Mouse (Mus musculus): ENCODE results near the gene Odf3l2. TPM values are rescaled to one million over a fixed set of nuclear protein-coding genes. Genes with fewer than 3 reads are reported as not detected.
A peak's percentile ranks its signal among the peaks of the same experiment; 100 is the strongest.

The Odf3l2 gene
- not detected in 2 replicates for polyA plus RNA-seq (2016; fragmentation: Nextera tagmentation; extraction: Ambion mirVana)

- no peak for DNase-seq (ENCODE audit: low spot score)
- Histone ChIP-seq H3K36me3 (no peaks in the 10 kb centered on the region), H3K27ac (no peak within 1 kb of the TSS; the same call in 1 of the 2 replicates), H3K4me1 (no peaks in the 10 kb centered on the region), H3K27me3 (ENCODE audit: low read depth, poor library complexity, severe bottlenecking) (peaks cover 1% of the 10 kb centered on the region), H3K9me3 (replicated peaks) (no peaks in the 10 kb centered on the region), H3K4me3 (no peak within 1 kb of the TSS)
- 73% methylated on average over 8 of the region's 8 CpGs for WGBS
Observed at GRCm38 (mm10) chr10:79645711-79646110, at the start of gene Odf3l2. TSS of gene Odf3l2 (minus strand) at chr10:79645738.

- DNase-seq (ENCODE audit: low spot score), result no peak
- no peaks in the 10 kb centered on the region for H3K27me3 ChIP-seq (ENCODE audit: low read depth, poor library complexity, severe bottlenecking)
- peaks cover 10% of the 10 kb centered on the region for H3K36me3 ChIP-seq
- H3K4me1 ChIP-seq, result peaks cover 15% of the 10 kb centered on the region
- 84% methylated on average over 6 of the region's 6 CpGs for WGBS
- no peaks in the 10 kb centered on the region for H3K9me3 ChIP-seq (replicated peaks)
- H3K27ac ChIP-seq, result peak overlapping the region; percentile 25; the same call in 1 of the 2 replicates
- H3K4me3 ChIP-seq, result no peak overlapping the region
Observed at GRCm38 (mm10) chr10:79694379-79694655, 48.8 kb upstream of the Odf3l2 start.

- Histone ChIP-seq H3K4me1 (peaks cover 15% of the 10 kb centered on the region), H3K27ac (peak overlapping the region; percentile 25; the same call in 1 of the 2 replicates), H3K36me3 (peaks cover 15% of the 10 kb centered on the region), H3K4me3 (no peak overlapping the region), H3K9me3 (replicated peaks) (no peaks in the 10 kb centered on the region), H3K27me3 (ENCODE audit: low read depth, poor library complexity, severe bottlenecking) (no peaks in the 10 kb centered on the region)
- WGBS, result 79% methylated on average over 12 of the region's 12 CpGs
- DNase-seq (ENCODE audit: low spot score), result no peak
Observed at GRCm38 (mm10) chr10:79693580-79694378, 48.2 kb upstream of the Odf3l2 start.

- Histone ChIP-seq H3K27ac (no peak overlapping the region), H3K4me1 (peaks cover 15% of the 10 kb centered on the region), H3K27me3 (ENCODE audit: low read depth, poor library complexity, severe bottlenecking) (no peaks in the 10 kb centered on the region), H3K9me3 (replicated peaks) (no peaks in the 10 kb centered on the region), H3K4me3 (no peak overlapping the region), H3K36me3 (peaks cover 32% of the 10 kb centered on the region)
- WGBS, result 96% methylated on average over 2 of the region's 2 CpGs
- DNase-seq (ENCODE audit: low spot score), result no peak
Observed at GRCm38 (mm10) chr10:79691986-79692548, 46.5 kb upstream of the Odf3l2 start.

GRCm38 (mm10) chr10:79689178-79689577 is 43.6 kb upstream of the Odf3l2 start:
- H3K27me3 ChIP-seq (ENCODE audit: low read depth, poor library complexity, severe bottlenecking), result no peaks in the 10 kb centered on the region
- no peaks in the 10 kb centered on the region for H3K9me3 ChIP-seq (replicated peaks)
- peaks cover 61% of the 10 kb centered on the region for H3K36me3 ChIP-seq
- no peak for DNase-seq (ENCODE audit: low spot score)
- no peak overlapping the region for H3K27ac ChIP-seq
- peaks cover 2% of the 10 kb centered on the region for H3K4me1 ChIP-seq
- H3K4me3 ChIP-seq, result no peak overlapping the region
- 90% methylated on average over 3 of the region's 3 CpGs for WGBS

GRCm38 (mm10) chr10:79688720-79689119 is 43.2 kb upstream of the Odf3l2 start, which contains the start of gene Gzmm:
TSS of gene Gzmm (plus strand) at chr10:79689020.
- no peaks in the 10 kb centered on the region for H3K27me3 ChIP-seq (ENCODE audit: low read depth, poor library complexity, severe bottlenecking)
- peaks cover 7% of the 10 kb centered on the region for H3K4me1 ChIP-seq
- H3K9me3 ChIP-seq (replicated peaks), result no peaks in the 10 kb centered on the region
- WGBS, result 77% methylated on average over 4 of the region's 4 CpGs
- no peak within 1 kb of the TSS for H3K27ac ChIP-seq
- DNase-seq (ENCODE audit: low spot score), result no peak
- peaks cover 66% of the 10 kb centered on the region for H3K36me3 ChIP-seq
- no peak within 1 kb of the TSS for H3K4me3 ChIP-seq

GRCm38 (mm10) chr10:79687513-79687912 is 42.0 kb upstream of the Odf3l2 start:
- Histone ChIP-seq H3K27me3 (ENCODE audit: low read depth, poor library complexity, severe bottlenecking) (no peaks in the 10 kb centered on the region), H3K9me3 (replicated peaks) (no peaks in the 10 kb centered on the region), H3K4me3 (no peak overlapping the region), H3K4me1 (peaks cover 17% of the 10 kb centered on the region), H3K27ac (no peak overlapping the region), H3K36me3 (peaks cover 66% of the 10 kb centered on the region)
- WGBS, result 91% methylated on average over 6 of the region's 6 CpGs
- DNase-seq (ENCODE audit: low spot score), result no peak

- H3K9me3 ChIP-seq (replicated peaks), result no peaks in the 10 kb centered on the region
- H3K4me3 ChIP-seq, result no peak overlapping the region
- H3K4me1 ChIP-seq, result peaks cover 17% of the 10 kb centered on the region
- no peak overlapping the region for H3K27ac ChIP-seq
- H3K36me3 ChIP-seq, result peaks cover 64% of the 10 kb centered on the region
- WGBS, result 89% methylated on average over 1 of the region's 1 CpGs
- no peaks in the 10 kb centered on the region for H3K27me3 ChIP-seq (ENCODE audit: low read depth, poor library complexity, severe bottlenecking)
- DNase-seq (ENCODE audit: low spot score), result no peak
Observed at GRCm38 (mm10) chr10:79686691-79687090, 41.2 kb upstream of the Odf3l2 start.

- Histone ChIP-seq H3K9me3 (replicated peaks) (no peaks in the 10 kb centered on the region), H3K4me3 (no peak overlapping the region), H3K27ac (no peak overlapping the region), H3K4me1 (peaks cover 18% of the 10 kb centered on the region), H3K36me3 (peaks cover 64% of the 10 kb centered on the region), H3K27me3 (ENCODE audit: low read depth, poor library complexity, severe bottlenecking) (no peaks in the 10 kb centered on the region)
- no peak for DNase-seq (ENCODE audit: low spot score)
- WGBS, result 90% methylated on average over 2 of the region's 2 CpGs
Observed at GRCm38 (mm10) chr10:79686219-79686618, 40.7 kb upstream of the Odf3l2 start.

- 96% methylated on average over 25 of the region's 25 CpGs for WGBS
- H3K27me3 ChIP-seq (ENCODE audit: low read depth, poor library complexity, severe bottlenecking), result no peaks in the 10 kb centered on the region
- H3K27ac ChIP-seq, result no peak overlapping the region
- DNase-seq (ENCODE audit: low spot score), result no peak
- H3K9me3 ChIP-seq (replicated peaks), result no peaks in the 10 kb centered on the region
- H3K4me1 ChIP-seq, result peaks cover 25% of the 10 kb centered on the region
- H3K4me3 ChIP-seq, result no peak overlapping the region
- peaks cover 63% of the 10 kb centered on the region for H3K36me3 ChIP-seq
Observed at GRCm38 (mm10) chr10:79684770-79685600, 39.4 kb upstream of the Odf3l2 start.

GRCm38 (mm10) chr10:79683726-79684640 is 38.4 kb upstream of the Odf3l2 start:
- Histone ChIP-seq H3K36me3 (peaks cover 53% of the 10 kb centered on the region), H3K27ac (peak overlapping the region; percentile 89; the same call in 1 of the 2 replicates), H3K9me3 (replicated peaks) (no peaks in the 10 kb centered on the region), H3K27me3 (ENCODE audit: low read depth, poor library complexity, severe bottlenecking) (no peaks in the 10 kb centered on the region), H3K4me1 (peaks cover 25% of the 10 kb centered on the region), H3K4me3 (peak overlapping the region; percentile 89)
- 90% methylated on average over 6 of the region's 6 CpGs for WGBS
- DNase-seq (ENCODE audit: low spot score), result no peak

GRCm38 (mm10) chr10:79682916-79683582 is 37.5 kb upstream of the Odf3l2 start:
- WGBS, result 6% methylated on average over 10 of the region's 10 CpGs
- Histone ChIP-seq H3K36me3 (peaks cover 44% of the 10 kb centered on the region), H3K9me3 (replicated peaks) (no peaks in the 10 kb centered on the region), H3K27me3 (ENCODE audit: low read depth, poor library complexity, severe bottlenecking) (no peaks in the 10 kb centered on the region), H3K27ac (peak overlapping the region; percentile 89), H3K4me1 (peaks cover 25% of the 10 kb centered on the region), H3K4me3 (peak overlapping the region; percentile 89)
- peak; percentile 70 for DNase-seq (ENCODE audit: low spot score)

Data from limb, embryonic 10.5 days (tissue).